Mouse (Mus musculus) urinary bladder, postnatal 36 days (tissue): Measurements from ENCODE around the gene Inf2.
A peak's percentile ranks its signal among the peaks of the same experiment; 100 is the strongest.

Experiments used
- DNase-seq, 2 experiments: peaks; one replicate each; pipeline ENCODE4 v3.0.0; 2022; ENCODE audit warnings: low spot score in 2 of 2, mixed read lengths in 1 of 2

The Inf2 gene

DNA sequence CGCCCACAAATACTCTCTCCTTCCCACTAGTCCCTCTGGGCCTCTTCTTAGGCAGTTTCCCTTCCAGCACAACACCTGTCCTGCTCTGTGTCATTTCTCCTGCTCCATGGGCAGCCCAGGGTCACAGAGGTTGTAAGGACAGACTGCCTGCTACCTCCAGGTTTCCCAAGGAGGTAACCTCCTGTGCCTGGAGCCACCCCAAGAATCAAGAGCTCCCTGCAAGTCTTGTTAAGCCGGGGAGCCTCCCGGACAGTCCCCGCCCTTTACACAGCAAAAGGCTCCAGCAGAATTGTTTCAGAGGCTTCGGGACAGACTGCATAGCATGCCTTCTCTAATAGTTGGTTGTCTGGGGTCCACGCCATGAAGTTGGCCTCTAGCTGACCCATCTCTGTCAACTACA is 37.9 kb downstream of the Inf2 start:
- no peak for DNase-seq

DNA sequence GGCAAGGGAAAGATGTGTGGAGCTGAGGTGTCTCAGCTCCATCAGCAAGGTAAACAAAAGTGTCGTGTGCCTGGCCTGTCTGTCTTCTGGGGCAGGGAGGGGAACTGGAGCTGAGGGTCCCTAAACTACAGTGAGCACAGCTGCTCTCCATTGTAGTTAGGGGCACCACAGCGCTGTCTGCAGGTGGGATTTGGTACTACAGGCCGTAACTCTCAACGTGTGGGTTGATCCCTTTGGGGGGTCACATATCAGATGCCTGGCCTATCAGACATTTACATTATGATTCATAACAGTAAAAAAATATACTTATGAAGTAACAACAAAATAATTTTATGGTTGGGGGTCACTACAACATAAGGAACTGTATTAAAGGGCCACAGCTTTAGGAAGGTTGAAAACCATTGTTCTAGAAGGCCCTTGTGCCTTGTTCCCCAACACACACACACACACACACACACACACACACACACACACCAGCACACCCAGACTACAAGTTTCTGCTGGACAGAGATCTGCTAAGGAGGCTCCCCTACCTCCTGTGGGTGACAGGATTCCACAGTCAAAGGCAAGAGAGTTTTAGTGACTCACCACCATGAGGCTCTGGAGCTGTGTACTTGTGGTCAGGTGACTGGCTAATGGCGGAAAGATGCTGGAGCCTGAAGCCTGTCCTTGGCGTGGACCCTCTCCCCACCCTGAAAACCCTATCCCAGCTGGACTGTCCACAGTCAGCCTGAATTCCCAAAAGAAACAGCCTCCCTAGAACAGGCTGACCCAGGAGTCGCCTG is 38.7 kb downstream of the Inf2 start:
- DNase-seq, result no peak

DNA sequence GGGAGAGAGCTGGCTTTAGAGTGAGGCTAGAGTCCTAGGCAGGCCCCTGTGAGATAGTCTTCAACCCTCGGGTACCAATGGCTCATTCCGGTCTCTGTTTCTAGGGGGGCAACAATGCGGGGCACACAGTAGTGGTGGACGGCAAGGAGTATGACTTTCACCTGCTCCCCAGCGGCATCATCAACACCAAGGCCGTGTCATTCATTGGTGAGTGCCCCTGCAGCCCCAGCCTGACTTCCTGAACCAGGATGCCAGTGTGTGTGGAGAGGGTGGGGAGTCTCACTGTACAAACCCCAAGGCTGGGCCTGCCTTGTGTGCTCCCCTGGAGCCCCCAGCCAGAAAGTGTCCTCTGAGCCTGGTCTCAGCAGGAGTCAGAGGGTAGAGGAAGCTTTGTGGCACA is 39.6 kb downstream of the Inf2 start:
- no peak for DNase-seq

DNA sequence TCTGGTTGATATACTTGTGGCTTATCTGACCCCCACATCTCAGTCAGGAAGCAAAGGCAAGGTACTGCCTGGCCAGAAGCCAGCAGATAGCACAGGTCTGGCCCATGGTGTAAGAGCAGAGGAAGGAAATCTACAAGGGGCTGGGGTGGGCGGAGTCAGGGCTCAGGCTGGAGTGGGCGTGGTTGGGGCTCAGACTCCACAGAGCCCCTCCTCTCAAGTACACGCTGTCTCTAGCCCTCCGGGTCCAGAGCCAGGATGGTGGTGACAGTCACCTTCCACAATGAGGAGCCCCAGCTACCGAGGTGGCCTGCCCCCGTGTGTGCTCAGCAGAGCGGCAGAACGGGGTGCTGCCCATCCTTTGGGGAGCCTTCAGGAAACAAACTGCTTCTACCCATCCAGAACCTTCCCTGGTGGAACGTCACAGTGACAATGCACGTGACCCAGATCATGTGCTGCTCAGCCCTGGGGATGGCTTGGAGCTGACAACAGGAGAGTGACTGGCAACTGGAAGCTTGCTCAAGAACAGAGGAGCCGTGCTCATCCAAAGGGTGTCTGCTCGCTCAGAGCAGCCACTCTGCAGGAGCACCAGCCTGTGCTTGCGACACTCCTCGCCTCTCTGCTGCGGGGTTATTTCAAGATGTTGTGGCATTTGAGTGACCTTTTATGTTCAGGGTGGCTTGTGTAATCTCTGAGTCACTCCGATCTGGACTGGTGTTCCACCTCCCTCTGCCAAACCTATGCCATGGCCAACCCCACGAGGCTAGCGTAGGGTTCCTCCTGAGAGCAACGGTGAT is 40.5 kb downstream of the Inf2 start:
- peak in 1 of 2 experiments; percentile 67 for DNase-seq

DNA sequence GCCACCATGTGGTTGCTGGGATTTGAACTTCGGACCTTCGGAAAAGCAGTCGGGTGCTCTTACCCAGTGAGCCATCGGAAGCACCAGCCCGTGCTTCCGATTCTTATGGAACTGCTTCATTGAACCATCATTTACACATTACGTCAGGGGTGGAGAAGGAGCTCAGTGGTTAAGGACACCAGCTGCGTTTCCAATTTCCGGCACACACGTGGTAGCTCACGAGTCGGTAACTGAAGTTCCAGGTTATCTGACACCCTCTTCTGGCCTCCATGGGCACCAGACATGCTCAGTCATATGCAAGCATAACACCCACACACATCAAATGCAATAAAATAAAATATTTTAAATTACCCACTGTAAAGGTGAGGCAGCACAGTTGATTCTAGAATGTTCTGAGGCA is 41.4 kb downstream of the Inf2 start:
- DNase-seq, result no peak

DNA sequence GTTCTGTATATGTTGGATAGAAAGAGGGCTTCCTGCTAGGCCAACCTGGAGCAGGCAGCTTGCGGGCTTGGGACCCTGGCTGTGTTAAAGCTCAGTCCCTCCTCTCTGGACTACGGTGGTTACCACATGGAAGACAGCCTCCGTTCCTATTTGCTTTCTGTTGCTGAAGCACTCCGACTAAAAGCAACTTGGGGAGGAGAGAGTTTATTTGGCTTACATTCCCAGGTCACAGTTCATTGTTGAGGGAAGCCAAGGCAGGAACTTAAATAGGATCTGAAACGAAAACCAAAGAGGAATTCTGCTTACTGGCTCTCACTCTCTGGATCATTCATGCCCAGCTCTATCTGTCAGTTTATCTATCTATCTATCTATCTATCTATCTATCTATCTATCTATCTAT is 42.2 kb downstream of the Inf2 start:
- no peak for DNase-seq

DNA sequence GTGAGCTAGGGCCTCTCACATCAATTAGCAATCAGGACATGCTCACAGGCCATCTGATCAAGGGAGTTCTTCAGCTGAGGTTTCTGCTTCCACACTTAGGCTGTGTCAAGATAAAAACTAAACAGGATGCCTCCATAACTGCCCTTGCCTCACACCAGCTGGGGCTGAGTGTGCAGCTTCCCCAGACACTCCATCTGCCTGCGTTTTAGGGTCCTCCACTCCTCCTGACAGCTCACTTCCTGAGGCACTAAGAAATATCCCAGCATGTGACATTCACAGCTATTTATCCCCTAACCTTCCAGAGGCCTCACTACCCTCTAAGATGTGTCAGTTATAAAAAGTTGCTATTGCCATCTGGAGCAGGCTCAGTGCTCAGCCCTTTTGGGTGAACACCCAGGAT is 42.9 kb downstream of the Inf2 start:
- DNase-seq, result no peak

DNA sequence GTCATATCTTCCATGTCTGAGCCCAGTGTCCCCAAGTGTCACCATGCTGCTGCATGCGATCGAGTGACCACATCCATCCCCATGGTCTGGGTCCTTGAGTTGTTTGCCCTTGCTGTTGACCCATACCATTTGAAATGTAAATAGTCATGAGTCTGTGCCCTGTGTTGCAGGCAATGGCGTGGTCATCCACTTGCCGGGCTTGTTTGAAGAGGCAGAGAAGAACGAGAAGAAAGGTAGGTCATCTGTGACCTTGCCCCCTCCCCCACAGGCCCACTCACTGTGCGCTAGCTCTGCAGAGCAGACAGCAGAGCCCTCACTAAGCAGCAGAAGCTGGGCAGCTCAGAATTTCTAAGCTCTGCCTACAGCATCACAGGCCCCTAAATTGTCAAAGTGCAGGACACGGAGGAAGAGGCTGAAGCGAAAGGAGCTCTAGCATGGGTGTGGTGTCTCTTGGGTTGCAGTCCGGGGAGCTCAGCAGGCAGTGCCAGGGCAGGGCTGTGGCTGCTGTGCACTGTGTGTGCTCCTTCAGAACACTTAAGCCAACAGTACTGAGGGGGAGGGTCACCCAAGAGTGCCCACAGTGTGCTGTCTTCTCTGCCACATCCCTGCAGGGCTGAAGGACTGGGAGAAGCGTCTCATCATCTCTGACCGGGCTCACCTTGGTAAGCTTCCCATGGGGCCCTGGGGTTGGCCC is 43.6 kb downstream of the Inf2 start:
- DNase-seq, result no peak

DNA sequence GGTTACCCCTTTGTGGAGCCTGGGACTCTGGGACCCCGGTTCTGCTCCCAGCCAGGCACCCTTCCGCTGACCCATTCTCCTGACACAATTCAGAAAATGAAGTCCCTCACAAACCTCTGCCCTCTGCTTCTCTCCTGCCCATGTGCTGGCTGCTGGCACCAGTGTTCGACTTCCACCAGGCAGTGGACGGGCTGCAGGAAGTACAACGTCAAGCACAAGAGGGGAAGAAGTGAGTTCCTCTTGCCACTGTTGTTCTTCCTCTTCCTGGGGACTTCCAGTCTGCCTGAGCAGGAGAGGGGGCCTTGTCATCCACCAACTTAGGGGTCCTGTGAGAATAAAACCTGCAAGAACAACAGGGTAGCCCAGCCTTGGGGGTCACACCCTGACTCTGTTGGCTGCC is 44.3 kb downstream of the Inf2 start:
- DNase-seq, result no peak

DNA sequence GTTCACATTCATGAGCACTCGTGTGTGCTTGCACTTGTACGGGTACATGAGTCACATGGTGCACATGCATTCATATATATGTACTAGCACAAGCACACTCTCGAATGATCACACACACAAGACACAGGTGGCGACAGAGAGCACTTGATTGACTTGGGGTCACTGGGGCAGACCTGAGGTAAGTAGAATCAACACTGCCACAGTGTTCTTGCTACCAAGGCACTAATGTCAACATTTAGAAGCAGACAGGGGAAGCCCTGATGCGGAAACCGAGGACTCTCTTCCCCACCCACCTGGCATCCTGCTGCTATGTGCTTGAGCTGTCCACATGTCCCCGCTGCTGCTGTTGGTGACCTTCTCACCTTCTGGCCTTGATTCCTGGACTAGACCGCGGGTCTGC is 45.1 kb downstream of the Inf2 start:
- DNase-seq, result no peak

DNA sequence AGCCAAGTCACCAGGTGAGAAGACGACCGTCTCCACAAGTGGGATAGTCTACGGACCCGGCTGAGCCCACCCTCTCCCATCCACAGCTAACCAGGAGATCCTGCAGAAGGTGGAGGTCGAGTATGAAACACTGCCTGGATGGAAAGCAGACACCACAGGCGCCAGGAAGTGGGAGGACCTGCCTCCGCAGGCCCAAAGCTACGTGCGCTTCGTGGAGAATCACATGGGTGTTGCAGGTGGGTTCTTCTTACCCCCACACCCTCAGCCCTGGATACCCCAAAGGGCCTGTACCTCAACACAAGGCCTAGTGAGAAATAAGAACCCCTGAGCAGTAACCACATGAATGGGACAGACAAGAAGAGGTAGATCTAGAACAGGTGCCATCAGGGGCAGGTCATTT is 50.9 kb downstream of the Inf2 start:
- no peak for DNase-seq

DNA sequence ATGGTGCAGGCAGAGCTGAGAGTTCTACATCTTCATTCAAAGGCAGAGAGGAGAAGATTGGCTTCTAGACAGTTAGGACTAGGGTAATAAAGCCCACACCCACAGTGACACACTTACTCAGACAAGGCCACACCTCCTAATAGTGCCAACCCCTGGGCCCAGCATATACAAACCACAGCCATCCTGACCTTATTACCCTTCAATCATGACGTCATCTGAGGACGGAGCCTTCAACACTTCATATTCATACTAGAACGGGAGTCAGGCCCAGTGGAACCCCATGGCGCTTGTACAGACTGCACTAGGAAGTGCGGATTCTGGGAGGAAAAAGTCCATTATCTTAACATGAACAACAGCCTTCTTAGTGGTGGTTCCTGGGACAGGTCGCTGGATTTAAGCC is 54.5 kb downstream of the Inf2 start:
- no peak for DNase-seq

DNA sequence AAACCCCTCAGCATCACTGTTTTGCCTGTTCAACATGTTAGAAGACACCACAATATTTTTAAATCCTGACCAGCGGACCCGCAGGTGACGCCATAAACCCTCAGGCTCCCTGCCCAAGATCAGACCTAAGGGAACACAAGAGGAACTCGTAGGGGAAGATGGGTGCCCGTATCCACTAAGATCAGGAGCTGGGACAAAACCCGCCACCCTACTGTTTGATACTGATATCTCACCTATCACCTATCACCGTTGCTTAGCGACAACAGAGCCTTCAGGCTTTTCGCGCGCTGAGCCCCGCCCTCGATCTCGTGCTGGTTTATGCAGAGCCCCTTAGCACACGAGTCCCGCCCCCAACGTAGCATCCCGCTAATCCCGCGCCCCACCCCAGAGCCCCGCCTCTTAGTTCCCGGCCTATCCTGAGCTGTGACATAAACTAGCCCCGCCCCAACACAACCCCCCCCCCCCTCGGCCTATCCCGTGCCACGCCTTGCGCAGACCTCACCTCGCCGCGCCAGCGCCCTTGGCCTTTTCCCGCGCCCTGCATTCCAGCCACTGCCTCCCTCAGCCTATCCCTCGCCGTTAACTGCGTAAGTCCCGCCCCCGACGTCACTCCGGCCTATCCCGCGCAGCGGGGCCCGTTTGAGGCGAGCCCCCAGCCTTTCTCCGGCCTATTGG is 55.7 kb downstream of the Inf2 start, which contains the start of gene Siva1:
TSS of gene Siva1 (plus strand) at position 500 of the 675 bp plus-strand sequence.
- peak; percentile 97 to 99 for DNase-seq

DNA sequence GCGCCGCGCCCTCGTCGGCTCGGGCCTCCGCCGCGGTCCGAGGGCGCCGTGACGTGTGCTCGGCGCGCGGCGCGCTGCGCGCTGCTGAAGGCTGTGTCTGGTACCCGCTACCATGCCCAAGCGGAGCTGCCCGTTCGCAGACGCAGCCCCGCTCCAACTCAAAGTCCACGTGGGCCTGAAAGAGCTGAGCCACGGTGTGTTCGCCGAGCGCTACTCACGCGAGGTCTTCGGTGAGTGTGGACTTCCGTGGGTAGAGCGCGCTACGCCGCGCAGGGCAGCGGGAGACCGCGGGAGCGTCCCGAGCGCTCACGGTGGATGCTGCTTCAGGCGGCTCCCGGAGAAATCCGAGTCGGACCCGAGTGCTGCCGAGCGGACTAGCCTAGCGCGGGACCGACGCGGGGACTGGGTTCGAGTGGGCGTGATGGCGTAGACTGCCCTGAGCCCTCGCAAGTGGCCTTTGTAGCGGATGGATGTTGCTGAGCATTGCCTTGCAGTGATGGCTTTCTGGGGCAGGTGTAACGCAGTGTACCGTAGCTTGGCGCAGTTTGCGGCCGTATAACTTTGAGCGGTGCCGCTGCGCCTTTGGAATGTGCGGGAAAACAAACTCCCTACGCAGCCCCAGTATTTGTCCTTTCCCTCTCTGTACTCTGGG is 56.4 kb downstream of the Inf2 start:
- no peak for DNase-seq

DNA sequence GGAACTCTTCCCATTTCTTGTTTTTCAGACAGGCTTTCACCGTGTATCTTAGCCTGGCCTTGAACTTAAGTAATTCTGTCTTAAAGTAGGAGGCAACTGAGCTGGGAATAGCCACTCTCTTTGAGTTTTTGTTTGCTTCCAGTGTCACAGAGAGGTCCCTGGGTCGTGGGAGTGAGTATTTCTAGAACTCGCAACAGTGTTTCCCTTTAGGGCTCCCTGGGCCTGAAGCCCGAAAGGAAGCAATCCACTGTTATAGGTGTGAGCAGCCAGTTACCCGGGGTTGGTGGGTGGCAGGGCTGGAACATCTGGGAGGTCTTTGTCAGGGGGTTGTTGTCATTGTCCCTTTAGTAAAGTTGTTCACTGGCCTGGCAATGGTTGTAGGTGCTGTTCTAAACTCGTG is 57.6 kb downstream of the Inf2 start:
- no peak for DNase-seq

DNA sequence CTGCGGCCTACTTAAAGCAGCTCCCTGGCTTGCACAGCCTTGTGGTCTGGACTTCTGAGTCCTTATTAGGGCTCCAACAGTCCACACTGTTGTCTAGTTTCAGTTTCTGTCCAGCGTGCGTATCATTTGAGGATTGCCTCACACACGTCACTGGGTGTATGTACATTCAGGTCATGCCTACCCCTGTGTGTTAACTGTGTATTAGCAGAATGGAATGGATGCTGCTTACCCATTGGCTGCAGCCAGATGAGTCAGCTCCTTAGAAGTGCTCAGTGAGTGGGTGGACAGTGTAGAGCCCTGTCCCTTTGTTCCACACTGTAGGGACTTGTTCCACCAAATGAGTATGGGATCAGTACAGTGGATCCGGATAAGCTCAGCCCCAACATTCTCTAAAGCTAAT is 59.5 kb downstream of the Inf2 start:
- DNase-seq, result no peak

DNA sequence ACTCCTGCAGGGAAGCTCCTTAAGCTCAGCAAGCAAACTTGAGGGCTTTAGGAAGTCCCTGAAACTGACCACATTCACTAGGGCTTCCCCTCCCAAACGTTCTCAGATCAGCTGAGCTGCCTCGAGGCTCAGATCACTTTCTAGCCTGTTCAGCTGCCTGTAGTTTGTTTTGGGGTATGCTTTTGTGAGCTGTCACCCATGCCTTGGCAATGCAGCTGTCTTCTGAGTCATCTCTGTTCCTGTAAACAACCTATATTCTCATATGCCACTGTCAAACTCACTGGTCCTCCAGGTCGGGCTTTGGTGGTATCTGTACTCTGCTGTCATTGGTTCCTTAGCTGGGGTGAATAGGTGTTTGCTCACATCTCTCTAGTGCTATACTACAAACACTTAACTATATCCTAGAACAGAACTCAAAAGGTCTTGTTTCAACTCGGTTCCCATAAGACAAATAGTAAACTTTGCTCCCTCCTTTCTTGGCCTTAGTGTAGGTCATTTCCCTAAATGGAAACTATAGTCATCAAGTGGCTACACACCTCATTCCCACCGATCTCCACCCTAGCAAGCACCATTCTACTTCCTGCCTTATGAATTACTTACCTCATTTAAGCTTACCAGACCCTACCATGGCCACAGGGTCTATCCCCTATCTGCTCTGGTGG is 63.3 kb downstream of the Inf2 start:
- DNase-seq, result no peak

DNA sequence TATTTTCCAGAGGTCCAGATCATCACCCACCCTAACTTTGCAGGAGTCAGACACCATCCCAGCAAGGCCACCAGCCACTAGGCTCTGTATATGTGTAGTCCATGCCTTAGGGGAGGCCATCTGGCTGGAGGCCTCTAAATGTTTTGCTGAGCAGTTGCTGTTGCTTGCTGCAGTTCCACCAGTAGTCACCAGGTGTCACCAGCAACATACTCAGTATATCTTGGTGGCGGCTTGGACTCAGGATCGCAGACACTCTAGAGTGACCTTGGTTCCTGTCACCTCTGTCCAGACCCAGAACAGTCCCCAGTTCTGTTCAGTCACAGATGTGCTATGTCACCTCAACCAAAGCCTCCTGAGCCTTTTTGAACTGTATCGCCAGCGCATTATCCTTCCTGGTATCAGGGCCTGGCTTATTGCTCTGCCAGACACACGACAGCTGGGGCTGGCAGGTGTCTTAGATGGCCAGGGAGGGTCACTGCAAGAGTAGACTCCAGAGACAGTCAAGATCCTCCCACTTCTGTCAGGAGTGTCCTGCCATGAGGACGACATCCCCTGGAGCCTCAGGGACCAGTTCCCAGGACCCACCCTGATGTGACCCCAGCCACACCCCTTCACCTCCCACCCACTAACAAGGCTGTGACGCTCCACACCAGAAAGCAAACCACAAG is 64.7 kb downstream of the Inf2 start:
- DNase-seq, result peak; percentile 76 to 84

DNA sequence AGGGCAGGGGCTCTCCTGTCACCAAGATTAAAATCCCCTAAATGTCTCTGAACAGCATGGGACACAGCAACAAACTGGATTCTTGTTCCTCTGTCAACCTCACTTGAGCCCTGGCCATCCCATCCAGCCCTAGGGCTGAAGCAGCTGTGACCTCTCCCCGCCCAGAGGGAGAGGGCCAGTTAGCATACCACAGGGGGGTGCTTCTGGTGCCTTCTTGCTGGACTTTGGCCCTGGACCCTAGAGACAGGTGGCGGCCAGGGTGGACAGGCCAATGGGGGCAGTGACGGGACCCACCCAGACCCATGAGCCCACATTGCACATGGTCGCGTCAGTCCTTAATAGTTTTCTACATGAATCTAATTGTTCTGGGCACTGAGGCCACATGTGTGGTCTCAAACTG is 65.5 kb downstream of the Inf2 start:
- no peak for DNase-seq

DNA sequence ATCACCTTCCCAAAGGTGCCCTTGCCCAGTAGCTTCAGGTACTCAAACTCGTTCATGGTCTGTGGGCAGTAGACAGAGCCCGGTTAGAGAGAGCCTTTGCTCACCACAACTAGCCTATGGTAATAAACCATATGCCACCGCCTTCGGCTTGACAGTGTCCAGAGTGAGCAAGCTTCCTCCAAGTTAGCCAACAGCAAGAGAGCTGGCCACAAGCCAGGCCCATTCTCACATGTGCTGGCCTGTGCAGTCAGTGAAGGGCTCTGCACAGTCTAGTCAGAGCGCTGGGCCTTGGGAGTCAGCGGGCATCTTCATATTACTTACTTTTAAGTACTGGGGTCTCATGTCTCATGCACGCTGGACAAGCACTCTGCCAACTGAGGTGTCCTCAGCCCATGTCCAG is 70.0 kb downstream of the Inf2 start:
- peak in 1 of 2 experiments; percentile 57 for DNase-seq
